Mouse (Mus musculus) midbrain, postnatal 0 days (tissue): ENCODE data around the gene Epgn. TPM values are rescaled to one million over a fixed set of nuclear protein-coding genes. Genes with fewer than 3 reads are reported as not detected.

Experiments used
- ATAC-seq: fragments of 200-750 bp; cut with Nextera tagmentation; 2 replicates; pipeline ENCODE4 v1.8.0; 2017; ENCODE audit warnings: moderate number of reproducible peaks, mild to moderate bottlenecking, moderate TSS enrichment, moderate library complexity; ENCODE audit not compliant: low FRiP score
- DNase-seq: peaks from one replicate; pipeline ENCODE4 v3.0.0-alpha.2; 2015; ENCODE audit warnings: low spot score
- H3K27ac ChIP-seq: fragments of 300-500 bp; sonication (generic); 2 replicates; pipeline ENCODE4 v1.5.1; 2014; ENCODE audit warnings: low read depth, mild to moderate bottlenecking, low read length, mixed read lengths
- H3K27me3 ChIP-seq: fragments of 300-500 bp; sonication (generic); 2 replicates; pipeline ENCODE4 v1.6.1; 2014; ENCODE audit warnings: low read length, control low read depth, mixed read lengths; ENCODE audit not compliant: insufficient read depth
- H3K36me3 ChIP-seq: fragments of 300-500 bp; sonication (generic); 2 replicates; pipeline ENCODE4 v1.6.1; 2014; ENCODE audit warnings: low read length, control low read depth, mixed read lengths; ENCODE audit not compliant: insufficient read depth
- H3K4me1 ChIP-seq: fragments of 300-500 bp; sonication (generic); 2 replicates; pipeline ENCODE4 v1.6.1; 2014; ENCODE audit warnings: mild to moderate bottlenecking, control low read depth, antibody characterized with exemption, low read length, mixed read lengths; ENCODE audit not compliant: insufficient read depth
- H3K4me2 ChIP-seq: fragments of 300-500 bp; sonication (generic); 2 replicates; pipeline ENCODE4 v1.6.1; 2014; ENCODE audit warnings: low read depth, mild to moderate bottlenecking, low read length, mixed read lengths; ENCODE audit not compliant: poor library complexity, severe bottlenecking
- H3K4me3 ChIP-seq: fragments of 300-500 bp; sonication (generic); 2 replicates; pipeline ENCODE4 v1.5.1; 2014; ENCODE audit warnings: low read depth, mild to moderate bottlenecking, low read length, moderate library complexity
- H3K9ac ChIP-seq: fragments of 300-500 bp; sonication (generic); replicated peaks from 2 replicates; pipeline ENCODE4 v1.6.1; 2014; ENCODE audit warnings: mild to moderate bottlenecking, low read length, moderate library complexity, mixed read lengths; ENCODE audit not compliant: poor library complexity, severe bottlenecking
- H3K9me3 ChIP-seq: fragments of 300-500 bp; sonication (generic); 2 replicates; pipeline ENCODE4 v1.6.1; 2016; ENCODE audit warnings: low read length, control low read depth
- CTCF ChIP-seq: IDR thresholded peaks from 2 replicates; pipeline ENCODE4 v1.5.1; 2016; ENCODE audit warnings: antibody characterized with exemption, mild to moderate bottlenecking
- WGBS: fragments of 180-500 bp; shearing (Covaris S2); extraction: QIAGEN DNeasy Blood & Tissue Kit; methylation state at CpG from one replicate; pipeline ENCODE4 v1.1.7; 2014; 5-methylcytosine and 5-hydroxymethylcytosine counted together
- polyA plus RNA-seq: library from polyadenylated mRNA; unstranded; fragments of >200 nt; fragmentation: Nextera tagmentation; extraction: Ambion mirVana; gene quantifications from 2 replicates; pipeline ENCODE4 v1.2.1, GENCODE M21; 2015
- total RNA-seq: library from RNA; depleted of rRNA; stranded (reverse); fragments of >200 nt; gene quantifications from 2 replicates; pipeline ENCODE4 v1.2.3, GENCODE M21; 2014; rRNA removed

Epgn gene
- total RNA-seq (0.16 TPM in 1 of 2 replicates, not detected in the other), polyA plus RNA-seq (not detected in 2 replicates)

GRCm38 (mm10) chr5:91027164-91027563 lies at the start of gene Epgn:
Gene Epgn (plus strand): TSS chr5:91027464.
- 89% methylated on average over 6 of the region's 6 CpGs for WGBS
- H3K4me2 ChIP-seq: no peak within 1 kb of the TSS

DNA sequence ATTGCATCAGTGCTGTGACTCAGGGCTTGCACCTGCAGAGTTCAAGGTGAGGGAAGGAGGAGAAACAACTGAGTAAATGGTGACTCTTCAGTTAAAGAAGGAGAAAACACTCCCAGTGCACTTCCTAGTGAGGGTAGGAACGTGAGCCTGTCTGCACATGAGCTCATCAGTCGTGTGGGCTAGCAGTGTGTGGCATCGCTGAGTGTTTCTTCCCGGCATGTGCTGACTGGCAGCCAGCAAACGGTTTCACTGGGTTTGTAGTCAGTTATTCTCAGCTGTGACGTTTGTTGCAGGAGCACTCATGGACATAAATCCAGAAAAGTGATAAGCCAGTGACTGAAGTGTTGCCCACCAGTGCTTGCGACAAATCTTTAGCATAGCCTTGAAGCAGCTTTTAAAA lies 47.0 kb upstream of the Epgn start:
- no peak for ATAC-seq
- DNase-seq: no peak
- Histone ChIP-seq H3K27me3 (no peaks in the 10 kb centered on the region), H3K36me3 (0 out of 2 replicates have a peak, but pooled peaks cover 5% of the 10 kb centered on the region), H3K4me1 (no peaks in the 10 kb centered on the region), H3K27ac (no peak overlapping the region), H3K4me3 (no peak overlapping the region), H3K9ac (no peak overlapping the region), H3K9me3 (no peaks in the 10 kb centered on the region), H3K4me2 (no peak overlapping the region)
- WGBS: 86% methylated on average over 7 of the region's 7 CpGs
- TF ChIP-seq CTCF: no peak

More at GRCm38 (mm10) chr5:91027164-91027563, at the start of gene Epgn:
- no peak within 1 kb of the TSS for H3K4me3 ChIP-seq
- no peaks in the 10 kb centered on the region for H3K4me1 ChIP-seq
- H3K27ac ChIP-seq: no peak within 1 kb of the TSS
- ATAC-seq (no peak), DNase-seq (no peak)
- no peaks in the 10 kb centered on the region for H3K36me3 ChIP-seq
- TF ChIP-seq CTCF: no peak
- H3K9ac ChIP-seq: no peak within 1 kb of the TSS
- no peaks in the 10 kb centered on the region for H3K9me3 ChIP-seq
- H3K27me3 ChIP-seq: no peaks in the 10 kb centered on the region

- Histone ChIP-seq H3K27me3 (no peaks in the 10 kb centered on the region), H3K4me2 (no peak overlapping the region), H3K27ac (no peak overlapping the region), H3K36me3 (peaks cover 3% of the 10 kb centered on the region; the same call in 1 of the 2 replicates), H3K9ac (no peak overlapping the region), H3K4me3 (no peak overlapping the region), H3K9me3 (no peaks in the 10 kb centered on the region), H3K4me1 (no peaks in the 10 kb centered on the region)
- DNase-seq (no peak), ATAC-seq (no peak)
- no peak for TF ChIP-seq CTCF
- 77% methylated on average over 5 of the region's 5 CpGs for WGBS
Observed at GRCm38 (mm10) chr5:90987605-90988004, 39.7 kb upstream of the Epgn start.

GRCm38 (mm10) chr5:90988149-90988548 lies 39.1 kb upstream of the Epgn start:
- Histone ChIP-seq H3K27ac (no peak overlapping the region), H3K27me3 (no peaks in the 10 kb centered on the region), H3K4me1 (no peaks in the 10 kb centered on the region), H3K36me3 (peaks cover 3% of the 10 kb centered on the region; the same call in 1 of the 2 replicates), H3K4me3 (no peak overlapping the region), H3K4me2 (no peak overlapping the region), H3K9ac (no peak overlapping the region), H3K9me3 (no peaks in the 10 kb centered on the region)
- ATAC-seq: no peak
- 78% methylated on average over 3 of the region's 3 CpGs for WGBS
- no peak for DNase-seq
- no peak for TF ChIP-seq CTCF

GRCm38 (mm10) chr5:90988592-90988991 lies 38.7 kb upstream of the Epgn start:
- Histone ChIP-seq H3K4me2 (no peak overlapping the region), H3K36me3 (peaks cover 3% of the 10 kb centered on the region; the same call in 1 of the 2 replicates), H3K27me3 (no peaks in the 10 kb centered on the region), H3K9ac (no peak overlapping the region), H3K27ac (no peak overlapping the region), H3K4me3 (no peak overlapping the region), H3K9me3 (no peaks in the 10 kb centered on the region), H3K4me1 (no peaks in the 10 kb centered on the region)
- DNase-seq: no peak
- WGBS: 94% methylated on average over 4 of the region's 4 CpGs
- no peak for ATAC-seq
- no peak for TF ChIP-seq CTCF

- Histone ChIP-seq H3K4me1 (no peaks in the 10 kb centered on the region), H3K4me3 (no peak overlapping the region), H3K27me3 (no peaks in the 10 kb centered on the region), H3K9me3 (no peaks in the 10 kb centered on the region), H3K9ac (no peak overlapping the region), H3K27ac (no peak overlapping the region), H3K36me3 (peaks cover 2% of the 10 kb centered on the region; the same call in 1 of the 2 replicates), H3K4me2 (no peak overlapping the region)
- ATAC-seq (no peak), DNase-seq (no peak)
- no peak for TF ChIP-seq CTCF
- 93% methylated on average over 8 of the region's 8 CpGs for whole genome bisulfite sequencing
Observed at GRCm38 (mm10) chr5:90999942-91000341, 27.3 kb upstream of the Epgn start.
